Mouse (Mus musculus): ENCODE results near the gene Slc6a5. TPM values are rescaled to one million over a fixed set of nuclear protein-coding genes. Genes with fewer than 3 reads are reported as not detected.

The Slc6a5 gene
- not detected in 4 replicates for total RNA-seq (2023)

DNA sequence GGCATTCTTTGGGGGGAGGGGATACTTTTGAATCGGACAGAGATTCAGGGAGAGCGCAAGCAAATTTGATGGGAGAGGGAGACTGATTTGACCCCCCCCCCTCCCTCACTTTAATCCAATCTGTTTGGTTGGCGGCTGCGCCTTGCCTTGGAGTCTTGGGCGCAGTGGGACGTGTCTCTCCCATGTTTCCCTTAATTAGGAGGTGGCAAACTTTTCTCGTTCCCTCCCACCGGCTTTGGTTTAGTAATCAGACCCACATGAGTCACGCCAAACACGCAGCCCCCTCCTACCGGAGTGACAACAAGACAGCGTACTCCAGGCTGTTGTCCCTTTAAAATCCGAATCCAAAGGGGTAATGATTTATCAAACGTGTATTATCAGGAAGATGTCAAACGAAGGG is at the start of gene Slc6a5:
Slc6a5 (plus strand) TSS at position 297 of the 400 bp plus-strand sequence.

DNA sequence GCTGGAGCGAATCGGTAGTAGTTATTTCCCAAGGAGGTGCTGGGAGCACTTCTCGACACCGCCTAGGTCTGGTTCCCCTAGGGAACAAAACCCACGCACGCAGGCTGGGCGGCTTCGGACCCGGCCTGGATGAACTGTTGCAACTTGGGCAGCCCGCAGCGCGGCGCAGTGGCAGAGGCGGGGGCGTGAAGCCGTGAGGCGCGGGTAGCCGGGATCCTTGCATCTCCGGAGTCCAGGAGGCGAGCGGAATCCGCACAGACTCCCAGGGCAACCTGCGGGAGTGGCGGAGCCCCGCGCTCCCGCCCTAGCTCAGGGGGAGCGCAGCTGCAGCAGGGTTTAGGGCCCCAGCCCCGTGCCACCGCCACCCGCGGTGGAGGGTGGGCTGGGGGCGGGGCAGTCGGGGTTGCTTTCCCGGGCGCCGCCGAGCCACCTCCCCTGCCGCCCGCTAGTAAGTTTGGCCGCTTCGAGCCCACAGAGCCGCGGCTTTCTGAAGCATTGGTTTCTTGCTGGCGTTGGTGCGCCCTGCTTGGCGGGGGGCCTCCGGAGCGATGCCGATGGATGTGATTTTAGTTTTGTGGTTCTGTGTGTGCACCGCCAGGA is 65.0 kb downstream of the Slc6a5 start, which contains the start of gene Nell1:
Nell1 (plus strand) TSS at position 24 of the 600 bp plus-strand sequence.

Other genes starting within 250 kb of the Slc6a5 start
- 8.5 to 12.0 TPM (median 9.5 TPM) in 4 replicates for gene Htatip2, start 151.0 kb upstream of the Slc6a5 start, total RNA-seq (2023)
- 50.0 to 58.3 TPM (median 54.8 TPM) in 4 replicates for gene Prmt3, start 131.8 kb upstream of the Slc6a5 start, total RNA-seq (2023)
- not detected in 4 replicates for gene Nell1, start 64.7 kb downstream of the Slc6a5 start, total RNA-seq (2023)